Mouse (Mus musculus) liver, embryonic 13.5 days (tissue): ENCODE measurements around the gene Ncoa6. TPM values are rescaled to one million over a fixed set of nuclear protein-coding genes. Genes with fewer than 3 reads are reported as not detected.
A peak's percentile ranks its signal among the peaks of the same experiment; 100 is the strongest.

Experiments used
- ATAC-seq: fragments of 200-750 bp; cut with Nextera tagmentation; 2 replicates; pipeline ENCODE4 v1.8.0; 2017; ENCODE audit warnings: low read depth, mild to moderate bottlenecking, moderate number of reproducible peaks, moderate library complexity
- DNase-seq: peaks from one replicate; pipeline ENCODE4 v3.0.0; 2022
- H3K27ac ChIP-seq: fragments of 300-500 bp; sonication (generic); 2 replicates; pipeline ENCODE4 v1.5.1; 2015; ENCODE audit warnings: moderate library complexity, mild to moderate bottlenecking, inconsistent platforms
- H3K27me3 ChIP-seq: fragments of 300-500 bp; sonication (generic); 2 replicates; pipeline ENCODE4 v1.6.1; 2015; ENCODE audit warnings: mild to moderate bottlenecking, inconsistent platforms
- H3K36me3 ChIP-seq: fragments of 300-500 bp; sonication (generic); 2 replicates; pipeline ENCODE4 v1.6.1; 2015; ENCODE audit warnings: mild to moderate bottlenecking, inconsistent platforms
- H3K4me1 ChIP-seq: fragments of 300-500 bp; sonication (generic); replicated peaks from 2 replicates; pipeline ENCODE4 v1.6.1; 2015; ENCODE audit warnings: inconsistent platforms
- H3K4me2 ChIP-seq: fragments of 300-500 bp; sonication (generic); 2 replicates; pipeline ENCODE4 v1.6.1; 2015; ENCODE audit warnings: inconsistent platforms, mild to moderate bottlenecking, moderate library complexity
- H3K4me3 ChIP-seq: fragments of 300-500 bp; sonication (generic); replicated peaks from 2 replicates; pipeline ENCODE4 v1.5.1; 2015; ENCODE audit warnings: mild to moderate bottlenecking, inconsistent platforms
- H3K9ac ChIP-seq: fragments of 300-500 bp; sonication (generic); 2 replicates; pipeline ENCODE4 v1.6.1; 2015; ENCODE audit warnings: mild to moderate bottlenecking, inconsistent platforms
- H3K9me3 ChIP-seq: fragments of 300-500 bp; sonication (generic); replicated peaks from 2 replicates; pipeline ENCODE4 v1.6.1; 2016; ENCODE audit warnings: inconsistent platforms
- WGBS: fragments of 180-500 bp; shearing (Covaris S2); methylation state at CpG from one replicate; pipeline ENCODE4 v1.1.7; 2015; ENCODE audit not compliant: insufficient replicate concordance; 5-methylcytosine and 5-hydroxymethylcytosine counted together
- polyA plus RNA-seq: library from polyadenylated mRNA; unstranded; fragments of >200 nt; fragmentation: Nextera tagmentation; extraction: Ambion mirVana; gene quantifications from 2 replicates; pipeline ENCODE4 v1.2.1, GENCODE M21; 2015

Gene Ncoa6
- polyA plus RNA-seq, 1 experiment from 2014 or later = 5.3 TPM

DNA sequence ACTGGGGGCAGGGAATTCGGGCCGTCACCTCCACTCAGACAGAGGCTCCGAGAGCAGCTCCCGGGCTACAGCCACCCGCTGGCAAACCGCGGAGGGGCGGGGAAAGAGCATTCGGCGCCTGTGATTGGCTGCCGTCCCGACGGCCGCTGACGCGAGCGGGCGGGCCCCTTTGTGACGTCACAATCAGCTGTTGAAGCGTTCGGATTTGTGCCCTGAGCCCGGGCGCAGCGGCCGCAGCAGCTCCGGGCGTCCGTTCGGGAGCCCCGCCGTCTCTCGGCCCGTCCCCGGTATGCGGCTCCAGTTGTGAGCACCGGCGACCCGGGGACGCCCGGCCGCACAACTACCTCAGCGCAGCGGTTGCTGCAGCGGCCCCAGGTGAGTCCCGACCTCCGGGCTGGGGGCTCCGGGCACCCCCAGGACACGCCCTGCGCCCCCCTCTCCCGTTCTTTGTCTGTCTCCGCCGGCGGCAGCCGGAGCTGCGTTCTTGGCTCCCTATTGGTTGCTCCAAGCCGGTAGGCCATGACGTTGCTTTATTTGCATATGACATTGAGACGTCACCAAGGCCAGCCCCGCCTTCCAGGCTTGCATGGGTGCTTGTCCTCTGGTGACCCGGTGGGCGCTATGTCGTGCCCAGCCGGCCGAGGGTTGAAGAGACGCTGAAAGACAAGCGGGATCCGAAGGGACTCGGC, 91.9 kb downstream of the Ncoa6 start:
- H3K4me2 ChIP-seq = peak overlapping the region; percentile 94
- DNase-seq (peak; percentile 94), ATAC-seq (peak; percentile 88)
- under 1% methylated on average over 67 of the region's 68 CpGs for WGBS
- peaks cover 22% of the 10 kb centered on the region for H3K4me1 ChIP-seq
- H3K27me3 ChIP-seq = peaks cover 36% of the 10 kb centered on the region
- peak overlapping the region; percentile 94 for H3K27ac ChIP-seq
- H3K36me3 ChIP-seq = no peaks in the 10 kb centered on the region
- H3K9me3 ChIP-seq = no peaks in the 10 kb centered on the region
- H3K9ac ChIP-seq = peak overlapping the region; percentile 82
- H3K4me3 ChIP-seq = peak overlapping the region; percentile 91

DNA sequence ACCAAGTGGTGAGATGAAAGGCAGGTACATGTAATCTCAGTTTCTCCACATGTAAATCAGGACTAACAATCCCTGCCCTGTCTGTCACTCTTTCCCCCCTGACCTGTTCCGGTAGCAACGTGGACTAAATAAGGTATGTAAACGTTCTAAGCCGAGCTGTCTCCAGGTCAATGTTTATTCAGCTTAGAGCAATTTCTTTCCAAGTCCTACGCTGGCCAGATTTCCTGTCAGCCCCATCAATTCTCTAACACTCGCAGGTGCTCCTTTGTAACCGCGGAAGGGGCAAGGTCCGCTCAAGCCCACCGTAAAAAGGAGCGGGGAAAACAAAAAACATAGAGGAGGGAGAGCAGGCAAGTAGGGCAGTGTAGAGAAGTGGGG, 92.6 kb downstream of the Ncoa6 start:
- Histone ChIP-seq H3K27ac (no peak overlapping the region), H3K27me3 (peaks cover 35% of the 10 kb centered on the region), H3K4me3 (peak overlapping the region; percentile 91), H3K9me3 (no peaks in the 10 kb centered on the region), H3K4me1 (peaks cover 22% of the 10 kb centered on the region), H3K4me2 (peak overlapping the region; percentile 94), H3K36me3 (no peaks in the 10 kb centered on the region), H3K9ac (peak overlapping the region; percentile 82)
- ATAC-seq (no peak), DNase-seq (no peak)
- 7% methylated on average over 11 of the region's 11 CpGs for WGBS

DNA sequence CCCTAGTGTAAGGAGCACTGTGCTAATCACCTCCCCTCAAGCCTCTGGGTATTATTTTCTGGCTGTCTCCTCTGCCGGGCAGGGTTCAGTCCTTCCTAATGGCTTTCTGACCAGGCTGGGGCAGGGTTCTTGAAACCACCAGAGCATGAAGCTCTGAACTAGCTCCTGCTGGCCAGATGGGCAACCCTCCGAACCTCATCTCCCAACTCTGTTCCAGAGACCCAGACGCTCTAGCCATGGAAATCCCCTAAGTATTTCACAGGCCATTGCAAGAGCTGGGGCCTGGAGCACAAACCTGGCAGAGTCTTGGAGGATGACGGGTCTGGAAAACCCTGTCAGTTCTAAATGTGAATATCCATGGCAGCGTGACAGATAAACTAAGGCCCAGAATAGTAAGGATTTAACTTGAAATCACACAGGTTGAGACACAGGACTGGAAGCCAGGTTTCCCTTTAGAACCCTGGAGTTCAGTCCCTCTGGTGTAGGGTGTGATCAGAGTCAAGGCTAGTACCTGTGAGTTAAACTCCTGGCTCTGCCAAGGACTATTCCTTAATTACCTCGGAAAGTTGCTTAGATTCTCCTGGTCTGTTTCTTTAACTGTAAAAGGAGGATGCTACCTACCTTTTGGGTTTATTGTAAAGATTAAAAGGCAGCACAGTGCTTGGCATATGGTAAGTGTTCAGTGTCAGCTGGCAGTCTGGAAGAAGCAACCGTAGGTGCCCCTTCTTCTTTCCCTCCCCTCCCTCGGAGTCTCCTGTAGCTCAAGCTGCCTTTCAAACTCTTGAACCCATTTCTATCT, 93.2 kb downstream of the Ncoa6 start, which contains the start of gene Trp53inp2:
Gene Trp53inp2 (plus strand): TSS at position 799 of the 799 bp plus-strand sequence.
- WGBS = 56% methylated on average over 8 of the region's 8 CpGs
- ATAC-seq = no peak
- H3K4me2 ChIP-seq = peak within 1 kb of the TSS; percentile 94

DNA sequence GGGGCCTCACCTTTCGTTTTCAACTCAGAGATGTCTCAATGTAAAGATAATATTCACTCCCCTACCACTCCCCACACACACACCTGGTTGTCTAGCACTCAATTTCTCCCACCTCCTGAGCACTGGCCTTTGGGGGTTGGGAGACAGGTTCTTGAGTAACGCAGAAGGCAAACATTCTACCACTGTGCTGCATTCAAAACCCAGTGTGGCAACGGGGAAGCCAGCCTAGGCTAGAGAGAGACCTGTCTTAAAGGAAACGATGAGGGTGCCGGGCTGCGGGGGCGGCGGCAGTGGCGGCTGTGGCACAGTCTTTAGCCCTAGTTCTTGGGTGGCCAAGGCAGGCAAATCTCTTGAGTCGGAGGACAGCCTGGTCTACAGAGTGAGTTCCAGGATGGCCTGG, 97.5 kb downstream of the Ncoa6 start:
- H3K27me3 ChIP-seq = peaks cover 38% of the 10 kb centered on the region
- ATAC-seq = no peak
- H3K36me3 ChIP-seq = no peaks in the 10 kb centered on the region
- H3K4me1 ChIP-seq = peaks cover 13% of the 10 kb centered on the region
- 71% methylated on average over 10 of the region's 10 CpGs for WGBS
- H3K9ac ChIP-seq = no peak overlapping the region
- no peak for DNase-seq
- H3K9me3 ChIP-seq = no peaks in the 10 kb centered on the region
- no peak overlapping the region for H3K4me2 ChIP-seq
- H3K27ac ChIP-seq = no peak overlapping the region
- no peak overlapping the region for H3K4me3 ChIP-seq

More for the DNA sequence above, 93.2 kb downstream of the Ncoa6 start, which contains the start of gene Trp53inp2:
- no peak for DNase-seq
- H3K4me1 ChIP-seq = peaks cover 22% of the 10 kb centered on the region
- H3K27me3 ChIP-seq = peaks cover 39% of the 10 kb centered on the region
- peak within 1 kb of the TSS; percentile 82 for H3K9ac ChIP-seq
- H3K4me3 ChIP-seq = peak within 1 kb of the TSS; percentile 91
- H3K9me3 ChIP-seq = no peaks in the 10 kb centered on the region
- H3K36me3 ChIP-seq = no peaks in the 10 kb centered on the region
- H3K27ac ChIP-seq = peak within 1 kb of the TSS; percentile 94

DNA sequence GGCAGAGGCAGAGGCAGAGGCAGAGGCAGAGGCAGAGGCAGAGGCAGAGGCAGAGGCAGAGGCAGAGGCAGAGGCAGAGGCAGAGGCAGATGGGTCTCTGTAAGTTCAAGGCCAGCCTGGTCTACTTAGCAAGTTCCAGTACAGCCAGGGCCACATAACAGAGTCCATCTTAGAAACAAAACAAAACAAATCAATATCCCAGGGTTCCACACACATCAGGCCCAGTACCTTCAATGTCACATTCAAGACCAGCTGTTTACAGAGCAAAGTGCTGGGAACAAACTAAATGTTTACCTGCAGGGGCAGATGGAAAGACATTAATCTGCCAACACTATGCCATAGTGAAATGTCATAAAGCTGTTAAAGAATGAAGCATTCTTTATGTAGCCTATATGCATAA, 99.2 kb downstream of the Ncoa6 start:
- no peak for DNase-seq
- H3K36me3 ChIP-seq = no peaks in the 10 kb centered on the region
- peaks cover 21% of the 10 kb centered on the region for H3K27me3 ChIP-seq
- no peaks in the 10 kb centered on the region for H3K9me3 ChIP-seq
- H3K27ac ChIP-seq = no peak overlapping the region
- peaks cover 12% of the 10 kb centered on the region; the same call in 1 of the 2 replicates for H3K4me1 ChIP-seq
- no peak overlapping the region for H3K9ac ChIP-seq
- H3K4me3 ChIP-seq = no peak overlapping the region
- H3K4me2 ChIP-seq = no peak overlapping the region
- ATAC-seq = no peak

DNA sequence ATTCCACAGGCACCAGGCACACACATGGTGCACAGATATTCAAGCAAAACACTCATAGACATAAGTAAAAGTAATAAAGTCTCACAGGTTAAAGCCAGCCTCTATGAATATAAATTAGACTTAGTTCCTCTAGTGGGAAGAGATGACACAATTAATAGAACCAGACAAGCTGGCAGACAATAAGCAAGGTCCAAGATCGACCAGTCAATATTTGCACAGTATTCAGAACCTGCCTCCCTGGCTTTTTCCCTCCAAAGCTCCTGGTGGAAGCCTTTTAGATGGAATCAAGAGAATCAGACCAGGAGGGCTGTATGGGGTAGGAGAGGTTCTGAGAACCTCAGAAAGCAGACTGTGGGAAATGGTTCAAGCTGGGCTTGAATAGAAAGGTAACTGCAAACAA, 99.8 kb downstream of the Ncoa6 start:
- no peaks in the 10 kb centered on the region for H3K9me3 ChIP-seq
- H3K27ac ChIP-seq = no peak overlapping the region
- peaks cover 15% of the 10 kb centered on the region for H3K27me3 ChIP-seq
- no peaks in the 10 kb centered on the region for H3K36me3 ChIP-seq
- 36% methylated on average over 1 of the region's 1 CpGs for WGBS
- no peak for DNase-seq
- no peak for ATAC-seq
- no peak overlapping the region for H3K4me2 ChIP-seq
- H3K4me3 ChIP-seq = no peak overlapping the region
- H3K4me1 ChIP-seq = peaks cover 17% of the 10 kb centered on the region
- H3K9ac ChIP-seq = no peak overlapping the region

DNA sequence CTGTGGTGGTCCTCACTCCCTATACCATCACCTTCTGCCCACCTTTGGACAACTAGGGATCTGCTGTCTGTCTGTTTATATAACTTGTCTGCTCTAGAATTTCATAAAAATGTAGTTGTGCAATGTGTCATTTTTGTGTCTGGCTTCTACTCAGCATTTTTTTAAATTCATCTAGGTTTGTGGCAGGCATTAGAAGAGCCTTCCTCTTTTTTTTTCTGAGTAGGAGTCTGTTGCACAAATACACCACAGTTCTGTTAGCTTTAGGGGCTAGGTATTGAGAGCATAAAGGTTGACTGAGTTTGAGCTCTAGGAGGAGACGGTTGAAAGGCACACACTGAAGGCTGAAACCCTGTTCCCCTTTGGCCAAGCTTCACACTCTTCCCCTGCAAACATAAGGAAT, 100.4 kb downstream of the Ncoa6 start:
- no peak for DNase-seq
- Histone ChIP-seq H3K27ac (no peak overlapping the region), H3K9me3 (no peaks in the 10 kb centered on the region), H3K4me1 (peaks cover 17% of the 10 kb centered on the region), H3K36me3 (no peaks in the 10 kb centered on the region), H3K27me3 (peaks cover 11% of the 10 kb centered on the region; the same call in 1 of the 2 replicates), H3K9ac (no peak overlapping the region), H3K4me2 (no peak overlapping the region), H3K4me3 (no peak overlapping the region)
- no peak for ATAC-seq
- WGBS = 32% methylated on average over 1 of the region's 1 CpGs

DNA sequence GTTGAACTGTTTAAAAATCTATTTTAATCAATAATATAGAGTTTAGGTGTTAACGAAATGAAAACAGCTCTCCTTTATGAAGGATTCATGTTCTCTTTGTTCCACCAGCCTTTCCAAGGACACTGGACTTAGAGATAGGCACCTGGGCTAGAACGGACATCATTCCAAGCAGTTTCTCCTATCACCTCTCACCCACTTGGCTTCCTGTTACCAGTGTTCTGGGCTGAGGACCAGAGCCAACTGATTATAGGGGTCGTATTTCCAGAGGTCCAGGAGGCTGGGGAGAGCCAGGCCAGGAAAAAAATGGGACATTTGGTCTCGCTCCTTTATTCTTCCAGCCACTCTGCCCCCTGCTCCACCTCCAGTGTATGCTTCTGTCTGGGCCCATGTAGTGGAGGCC, 101.2 kb downstream of the Ncoa6 start:
- H3K27me3 ChIP-seq = peaks cover 8% of the 10 kb centered on the region; the same call in 1 of the 2 replicates
- WGBS = 49% methylated on average over 4 of the region's 4 CpGs
- H3K4me3 ChIP-seq = no peak overlapping the region
- no peaks in the 10 kb centered on the region for H3K36me3 ChIP-seq
- no peaks in the 10 kb centered on the region for H3K9me3 ChIP-seq
- peaks cover 17% of the 10 kb centered on the region for H3K4me1 ChIP-seq
- H3K4me2 ChIP-seq = no peak overlapping the region
- no peak for DNase-seq
- no peak overlapping the region for H3K9ac ChIP-seq
- H3K27ac ChIP-seq = no peak overlapping the region
- no peak for ATAC-seq

DNA sequence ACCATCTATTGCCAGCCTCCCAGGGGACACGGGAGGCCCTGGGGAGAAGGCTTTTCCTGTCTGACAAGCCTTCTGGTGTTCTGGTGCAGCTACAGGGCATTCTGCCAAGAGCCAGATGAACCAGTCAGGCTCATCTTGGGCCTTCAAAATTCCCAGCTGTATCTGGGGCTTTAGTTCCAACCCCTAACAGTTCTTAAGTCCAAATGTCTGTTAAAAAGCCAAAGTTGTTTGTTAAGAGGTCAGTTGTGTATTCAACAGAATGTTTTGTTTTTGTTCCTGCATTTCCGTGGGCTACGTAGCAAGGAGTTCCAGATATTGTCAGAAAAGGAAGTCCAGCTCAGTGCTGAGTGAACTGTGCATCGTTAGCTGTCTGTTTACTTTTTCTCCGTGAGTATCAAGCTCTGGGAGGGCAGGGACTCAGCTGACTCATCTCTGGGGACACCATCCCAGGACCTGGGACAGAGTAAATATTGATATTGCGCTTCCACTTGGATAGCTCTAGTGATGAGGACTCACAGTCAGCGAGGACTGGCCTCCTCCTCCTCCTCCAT, 104.3 kb downstream of the Ncoa6 start:
- Histone ChIP-seq H3K27me3 (no peaks in the 10 kb centered on the region), H3K4me1 (peaks cover 17% of the 10 kb centered on the region), H3K4me2 (no peak overlapping the region), H3K27ac (peak overlapping the region; percentile 67), H3K9ac (no peak overlapping the region), H3K36me3 (no peaks in the 10 kb centered on the region), H3K9me3 (no peaks in the 10 kb centered on the region), H3K4me3 (no peak overlapping the region)
- DNase-seq = no peak
- peak; percentile 77 for ATAC-seq
- WGBS = 40% methylated on average over 7 of the region's 7 CpGs

DNA sequence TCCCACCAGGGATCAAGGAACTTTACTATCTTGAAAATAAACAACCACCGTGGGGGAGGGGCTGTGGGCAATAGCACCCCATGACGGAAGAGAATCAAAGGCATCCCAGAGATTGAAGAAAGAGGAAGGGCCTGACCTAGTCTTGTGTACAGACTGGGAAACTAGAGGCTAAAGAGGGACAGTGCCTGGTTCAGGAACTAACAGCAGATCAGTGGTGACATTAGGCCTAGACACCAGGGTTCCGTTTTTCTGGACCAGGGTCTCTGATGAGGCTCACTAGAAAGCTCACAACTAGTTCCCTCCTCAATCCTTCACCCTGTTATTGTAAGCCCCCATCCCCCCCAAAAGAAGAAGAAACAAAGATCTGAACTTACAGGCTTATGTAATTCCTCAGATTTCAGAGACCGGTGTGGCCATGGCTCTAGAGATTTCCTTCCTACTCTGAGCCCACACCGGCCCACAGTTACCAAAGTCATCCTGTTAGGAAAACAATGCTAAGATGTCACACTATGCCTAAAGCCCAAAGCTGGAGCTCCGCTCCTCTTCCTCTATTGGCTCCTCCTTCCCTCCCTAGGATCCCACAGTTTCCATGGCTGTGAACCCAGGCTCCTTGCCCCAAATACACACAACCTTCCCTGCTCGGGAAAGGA, 105.9 kb downstream of the Ncoa6 start:
- H3K27ac ChIP-seq = no peak overlapping the region
- no peak overlapping the region for H3K4me3 ChIP-seq
- no peaks in the 10 kb centered on the region for H3K9me3 ChIP-seq
- H3K27me3 ChIP-seq = no peaks in the 10 kb centered on the region
- H3K36me3 ChIP-seq = no peaks in the 10 kb centered on the region
- DNase-seq = no peak
- 53% methylated on average over 7 of the region's 7 CpGs for WGBS
- no peak overlapping the region for H3K4me2 ChIP-seq
- peaks cover 11% of the 10 kb centered on the region for H3K4me1 ChIP-seq
- no peak for ATAC-seq
- H3K9ac ChIP-seq = no peak overlapping the region
